Comparison of ENCODE assay signal across 10 mouse cellular contexts in the genomic region with DNA sequence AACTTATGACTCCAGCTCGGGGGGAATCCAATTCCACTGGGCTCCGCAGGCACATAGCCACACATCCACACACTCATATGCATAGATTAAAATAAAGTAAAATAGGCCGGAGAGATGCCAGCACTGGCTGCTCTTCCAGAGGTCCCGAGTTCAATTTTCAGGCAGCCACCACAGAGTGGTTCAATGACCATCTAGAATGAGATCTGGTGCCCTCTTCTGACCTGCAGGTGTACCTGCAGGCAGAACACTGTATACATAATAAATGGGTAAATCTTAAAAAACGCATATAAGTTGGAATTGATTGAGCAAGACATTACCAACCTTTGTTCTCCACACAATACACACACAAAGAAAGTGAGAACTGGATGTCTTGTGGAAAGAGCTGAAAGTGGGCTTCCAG. TPM values are rescaled to one million over a fixed set of nuclear protein-coding genes. Genes with fewer than 3 reads are reported as not detected.
DNase-seq lines count a peak whose midpoint lies in the region; ATAC-seq and TF ChIP-seq lines count a peak whose summit lies in the region.
"Had no signal": no experiment of that assay in that cellular context is flagged by ENCODE, and none has a peak within 500 bp of the region (broad histone marks: within the 10 kb centered on the region; RNA-seq: fewer than 3 reads in every experiment).

No protein-coding gene starts in this region.

- WGBS in embryonic facial prominence, embryonic 11.5 days = 53% methylated on average over 5 of the region's 5 CpGs
- WGBS in embryonic facial prominence, embryonic 10.5 days = 60% methylated on average over 5 of the region's 5 CpGs
- 36% methylated on average over 5 of the region's 5 CpGs for WGBS in liver, adult 2 months
- 46% methylated on average over 5 of the region's 5 CpGs for WGBS in liver, embryonic 11.5 days

- H3K4me2 ChIP-seq in embryonic facial prominence, embryonic 11.5 days (ENCODE audit: low read depth, low read length) = no peak overlapping the region
- no peak overlapping the region for H3K4me2 ChIP-seq in liver, embryonic 11.5 days

- TF ChIP-seq POLR2A in liver, adult 2 months (IDR thresholded peaks at IDR 0.05; ENCODE audit: extremely low read depth, insufficient read depth, low read length) = no peak

- peak; percentile 56 for DNase-seq in embryonic facial prominence, embryonic 11.5 days (ENCODE audit: low spot score)
- no peak for DNase-seq in embryonic facial prominence, embryonic 10.5 days (ENCODE audit: low spot score)
- peak; percentile 29 for DNase-seq in liver, adult 2 months (ENCODE audit: extremely low read depth, low read depth, low spot score)
- no peak for DNase-seq in liver, embryonic 11.5 days (ENCODE audit: low spot score)
- peak; percentile 49 for DNase-seq in embryo, embryonic 11 days
- no peak for DNase-seq in layer of hippocampus, adult 9-10 months (ENCODE audit: low spot score)
- DNase-seq in adrenal gland, postnatal 14 days = no peak
- DNase-seq: heart, adult 18-20 months; kidney, adult 11 months had no signal

- H3K27me3 ChIP-seq in embryonic facial prominence, embryonic 11.5 days (ENCODE audit: control insufficient read depth, insufficient read depth, low read length) = peaks cover 8% of the 10 kb centered on the region
- peaks cover 23% of the 10 kb centered on the region for H3K27me3 ChIP-seq in embryonic facial prominence, embryonic 10.5 days (replicated peaks; ENCODE audit: low read depth, poor library complexity, severe bottlenecking)
- H3K27me3 ChIP-seq in liver, adult 2 months (ENCODE audit: control insufficient read depth, insufficient read depth, low read length) = no peaks in the 10 kb centered on the region
- peaks cover 13% of the 10 kb centered on the region for H3K27me3 ChIP-seq in liver, embryonic 11.5 days (replicated peaks; ENCODE audit: control insufficient read depth, insufficient read depth, low read length)

- no peaks in the 10 kb centered on the region for H3K36me3 ChIP-seq in embryonic facial prominence, embryonic 11.5 days (replicated peaks; ENCODE audit: control insufficient read depth, insufficient read depth, low read depth, low read length)
- peaks cover 8% of the 10 kb centered on the region; the same call in 1 of the 2 replicates for H3K36me3 ChIP-seq in embryonic facial prominence, embryonic 10.5 days (replicated peaks)
- no peaks in the 10 kb centered on the region for H3K36me3 ChIP-seq in liver, adult 2 months (ENCODE audit: control insufficient read depth, insufficient read depth, low read length)
- H3K36me3 ChIP-seq in liver, embryonic 11.5 days (ENCODE audit: control insufficient read depth, insufficient read depth, low read length) = no peaks in the 10 kb centered on the region

- no peak for ATAC-seq in embryonic facial prominence, embryonic 11.5 days (replicated peaks; ENCODE audit: insufficient number of reproducible peaks, low FRiP score, low TSS enrichment, low read depth)
- ATAC-seq in liver, embryonic 11.5 days (replicated peaks; ENCODE audit: low FRiP score) = no peak
- peak; percentile 58 for ATAC-seq in CD4-positive, CD25-positive, alpha-beta regulatory T cell, adult 4 months

- peaks cover 6% of the 10 kb centered on the region; the same call in 1 of the 2 replicates for H3K4me1 ChIP-seq in embryonic facial prominence, embryonic 11.5 days (ENCODE audit: control insufficient read depth, insufficient read depth, low read length)
- peaks cover 34% of the 10 kb centered on the region for H3K4me1 ChIP-seq in embryonic facial prominence, embryonic 10.5 days
- H3K4me1 ChIP-seq in liver, adult 2 months (ENCODE audit: control insufficient read depth, insufficient read depth, low read length) = no peaks in the 10 kb centered on the region
- peaks cover 13% of the 10 kb centered on the region for H3K4me1 ChIP-seq in liver, embryonic 11.5 days (replicated peaks; ENCODE audit: control insufficient read depth, insufficient read depth, low read length)

- no peaks in the 10 kb centered on the region for H3K9me3 ChIP-seq in embryonic facial prominence, embryonic 11.5 days (replicated peaks; ENCODE audit: control insufficient read depth, low read length)
- H3K9me3 ChIP-seq in embryonic facial prominence, embryonic 10.5 days = no peaks in the 10 kb centered on the region
- H3K9me3 ChIP-seq in liver, embryonic 11.5 days (ENCODE audit: control insufficient read depth, low read length) = no peaks in the 10 kb centered on the region

- H3K4me3 ChIP-seq in embryonic facial prominence, embryonic 11.5 days (ENCODE audit: low read depth, low read length) = no peak overlapping the region
- no peak overlapping the region for H3K4me3 ChIP-seq in embryonic facial prominence, embryonic 10.5 days
- no peak overlapping the region for H3K4me3 ChIP-seq in liver, adult 2 months (ENCODE audit: insufficient read depth, low read depth, low read length)
- H3K4me3 ChIP-seq in liver, embryonic 11.5 days (ENCODE audit: low read depth, low read length) = no peak overlapping the region

- peak; percentile 43 for TF ChIP-seq CTCF in liver, adult 2 months (IDR thresholded peaks at IDR 0.05; ENCODE audit: low read depth, low read length)

- H3K9ac ChIP-seq in embryonic facial prominence, embryonic 11.5 days (replicated peaks; ENCODE audit: low read length) = no peak overlapping the region
- H3K9ac ChIP-seq in liver, adult 2 months (ENCODE audit: low read depth, low read length) = no peak overlapping the region
- H3K9ac ChIP-seq in liver, embryonic 11.5 days (ENCODE audit: low read depth, low read length) = no peak overlapping the region

- no peak overlapping the region for H3K27ac ChIP-seq in embryonic facial prominence, embryonic 11.5 days (replicated peaks; ENCODE audit: low read depth, low read length)
- no peak overlapping the region for H3K27ac ChIP-seq in embryonic facial prominence, embryonic 10.5 days (replicated peaks)
- no peak overlapping the region for H3K27ac ChIP-seq in liver, adult 2 months (replicated peaks; ENCODE audit: insufficient read depth, low read depth, low read length)
- no peak overlapping the region for H3K27ac ChIP-seq in liver, embryonic 11.5 days (ENCODE audit: low read depth, low read length)

- H3K79me2 ChIP-seq in liver, adult 2 months (ENCODE audit: control insufficient read depth, insufficient read depth, low read length) = no peaks in the 10 kb centered on the region

RNA-seq across cellular contexts. Expression of gene Tsks, which starts 12.6 kb away (rescaled TPM):
- 0.21 TPM in 1 of 2 replicates, not detected in the other for polyA plus RNA-seq in embryonic facial prominence, embryonic 11.5 days (2014; fragmentation: Nextera tagmentation; extraction: Ambion mirVana)
- 0.14 and 0.30 TPM in 2 replicates for polyA plus RNA-seq in embryonic facial prominence, embryonic 10.5 days (2016; fragmentation: Nextera tagmentation; extraction: Ambion mirVana)
- not detected in 2 replicates for total RNA-seq in liver, adult 2 months (2014; rRNA removed)
- 0.20 and 0.51 TPM in 2 replicates for polyA plus RNA-seq in liver, adult 2 months (2012; rRNA removed)
- 0.10 TPM in 1 of 2 replicates, not detected in the other for polyA plus RNA-seq in liver, embryonic 11.5 days (2014; fragmentation: Nextera tagmentation; extraction: Ambion mirVana)
- polyA plus RNA-seq in CD4-positive, CD25-positive, alpha-beta regulatory T cell, adult 4 months (2017; shearing (Covaris generic)) = not detected
- total RNA-seq in adrenal gland, postnatal 14 days (2021) = not detected in 2 replicates
- total RNA-seq: heart, adult 18-20 months had no signal

RNA-seq across cellular contexts. Expression of gene Cpt1c, which starts 19.0 kb away (rescaled TPM):
- polyA plus RNA-seq in embryonic facial prominence, embryonic 11.5 days (2014; fragmentation: Nextera tagmentation; extraction: Ambion mirVana) = 14.3 and 17.1 TPM in 2 replicates
- polyA plus RNA-seq in embryonic facial prominence, embryonic 10.5 days (2016; fragmentation: Nextera tagmentation; extraction: Ambion mirVana) = 18.5 and 18.8 TPM in 2 replicates
- 0.09 and 0.34 TPM in 2 replicates for total RNA-seq in liver, adult 2 months (2014; rRNA removed)
- polyA plus RNA-seq in liver, adult 2 months (2012; rRNA removed) = 0.71 and 0.91 TPM in 2 replicates
- 8.2 and 8.5 TPM in 2 replicates for polyA plus RNA-seq in liver, embryonic 11.5 days (2014; fragmentation: Nextera tagmentation; extraction: Ambion mirVana)
- under 1 TPM; 0.36 to 0.92 TPM for polyA plus RNA-seq in CD4-positive, CD25-positive, alpha-beta regulatory T cell, adult 4 months (2017; shearing (Covaris generic))
- total RNA-seq in adrenal gland, postnatal 14 days (2021) = 9.6 and 12.4 TPM in 2 replicates

RNA-seq across cellular contexts. Expression of gene Ap2a1, which starts 26.3 kb away (rescaled TPM):
- 70.1 and 70.3 TPM in 2 replicates for polyA plus RNA-seq in embryonic facial prominence, embryonic 11.5 days (2014; fragmentation: Nextera tagmentation; extraction: Ambion mirVana)
- polyA plus RNA-seq in embryonic facial prominence, embryonic 10.5 days (2016; fragmentation: Nextera tagmentation; extraction: Ambion mirVana) = 75.1 and 77.1 TPM in 2 replicates
- 14.5 and 18.3 TPM in 2 replicates for total RNA-seq in liver, adult 2 months (2014; rRNA removed)
- 32.8 and 38.2 TPM in 2 replicates for polyA plus RNA-seq in liver, adult 2 months (2012; rRNA removed)
- 100 and 111 TPM in 2 replicates for polyA plus RNA-seq in liver, embryonic 11.5 days (2014; fragmentation: Nextera tagmentation; extraction: Ambion mirVana)
- polyA plus RNA-seq in CD4-positive, CD25-positive, alpha-beta regulatory T cell, adult 4 months (2017; shearing (Covaris generic)) = 1 to 10 TPM; 6.2 to 7.4 TPM
- 81.2 and 83.2 TPM in 2 replicates for total RNA-seq in adrenal gland, postnatal 14 days (2021)

RNA-seq across cellular contexts. Expression of gene Prmt1, which starts 30.7 kb away (rescaled TPM):
- polyA plus RNA-seq in embryonic facial prominence, embryonic 11.5 days (2014; fragmentation: Nextera tagmentation; extraction: Ambion mirVana) = 289 and 293 TPM in 2 replicates
- 968 and 991 TPM in 2 replicates for polyA plus RNA-seq in embryonic facial prominence, embryonic 10.5 days (2016; fragmentation: Nextera tagmentation; extraction: Ambion mirVana)
- 15.9 and 23.0 TPM in 2 replicates for total RNA-seq in liver, adult 2 months (2014; rRNA removed)
- polyA plus RNA-seq in liver, adult 2 months (2012; rRNA removed) = 26.0 and 36.1 TPM in 2 replicates
- 175 and 186 TPM in 2 replicates for polyA plus RNA-seq in liver, embryonic 11.5 days (2014; fragmentation: Nextera tagmentation; extraction: Ambion mirVana)
- polyA plus RNA-seq in CD4-positive, CD25-positive, alpha-beta regulatory T cell, adult 4 months (2017; shearing (Covaris generic)) = 100 to 1,000 TPM in 1 of 2 experiments, 10 to 100 TPM in 1; 39.7 to 114 TPM
- 224 and 250 TPM in 2 replicates for total RNA-seq in adrenal gland, postnatal 14 days (2021)

RNA-seq across cellular contexts. Expression of gene Irf3, which starts 41.8 kb away (rescaled TPM):
- polyA plus RNA-seq in embryonic facial prominence, embryonic 11.5 days (2014; fragmentation: Nextera tagmentation; extraction: Ambion mirVana) = 62.4 and 71.9 TPM in 2 replicates
- 70.3 and 77.5 TPM in 2 replicates for polyA plus RNA-seq in embryonic facial prominence, embryonic 10.5 days (2016; fragmentation: Nextera tagmentation; extraction: Ambion mirVana)
- 58.5 and 59.0 TPM in 2 replicates for total RNA-seq in liver, adult 2 months (2014; rRNA removed)
- polyA plus RNA-seq in liver, adult 2 months (2012; rRNA removed) = 82.0 and 101 TPM in 2 replicates
- 76.2 and 88.4 TPM in 2 replicates for polyA plus RNA-seq in liver, embryonic 11.5 days (2014; fragmentation: Nextera tagmentation; extraction: Ambion mirVana)
- polyA plus RNA-seq in CD4-positive, CD25-positive, alpha-beta regulatory T cell, adult 4 months (2017; shearing (Covaris generic)) = 100 to 1,000 TPM; 117 to 147 TPM
- total RNA-seq in adrenal gland, postnatal 14 days (2021) = 95.1 and 108 TPM in 2 replicates

Comparison
In these comparisons a context has a peak if more than half of its experiments do, and no peak if none do; other contexts are left out.
1. DNase-seq: peak in embryonic facial prominence, embryonic 11.5 days (single experiment), liver, adult 2 months (single experiment) and embryo, embryonic 11 days (single experiment); none in embryonic facial prominence, embryonic 10.5 days (single experiment), liver, embryonic 11.5 days (single experiment), layer of hippocampus, adult 9-10 months (single experiment) and adrenal gland, postnatal 14 days (single experiment).